Comparison of ENCODE assay signal across 10 mouse cellular contexts in genomic region chr9:30445232-30446085, GRCm38 (mm10). TPM values are rescaled to one million over a fixed set of nuclear protein-coding genes. Genes with fewer than 3 reads are reported as not detected.
A peak's percentile ranks its signal among the peaks of the same experiment; 100 is the strongest.
DNase-seq lines count a peak whose midpoint lies in the region; ATAC-seq and TF ChIP-seq lines count a peak whose summit lies in the region.
"Had no signal": no experiment of that assay in that cellular context is flagged by ENCODE, and none has a peak within 500 bp of the region (broad histone marks: within the 10 kb centered on the region; RNA-seq: fewer than 3 reads in every experiment).

No protein-coding gene starts in this region.

- peak overlapping the region; percentile 62 for H3K27ac ChIP-seq in heart, embryonic 10.5 days
- H3K27ac ChIP-seq in kidney, postnatal 0 days: peak overlapping the region; percentile 31; the same call in 1 of the 2 replicates
- H3K27ac ChIP-seq in neural tube, embryonic 13.5 days (replicated peaks): no peak overlapping the region
- H3K27ac ChIP-seq: liver, embryonic 14.5 days had no signal

- H3K36me3 ChIP-seq in heart, embryonic 10.5 days: peaks cover 73% of the 10 kb centered on the region
- H3K36me3 ChIP-seq in kidney, postnatal 0 days (ENCODE audit: insufficient read depth, low read length): peaks cover 9% of the 10 kb centered on the region; the same call in 1 of the 2 replicates
- H3K36me3 ChIP-seq in neural tube, embryonic 13.5 days: peaks cover 77% of the 10 kb centered on the region

- H3K4me3 ChIP-seq in heart, embryonic 10.5 days: no peak overlapping the region
- no peak overlapping the region for H3K4me3 ChIP-seq in kidney, postnatal 0 days (replicated peaks; ENCODE audit: low read depth, low read length)
- H3K4me3 ChIP-seq in neural tube, embryonic 13.5 days: no peak overlapping the region

- no peaks in the 10 kb centered on the region for H3K9me3 ChIP-seq in heart, embryonic 10.5 days
- no peaks in the 10 kb centered on the region for H3K9me3 ChIP-seq in kidney, postnatal 0 days (replicated peaks; ENCODE audit: low read length)
- no peaks in the 10 kb centered on the region for H3K9me3 ChIP-seq in neural tube, embryonic 13.5 days

- 69% methylated on average over 14 of the region's 14 CpGs for WGBS in heart, embryonic 10.5 days
- 48% methylated on average over 14 of the region's 14 CpGs for WGBS in kidney, postnatal 0 days
- 69% methylated on average over 14 of the region's 14 CpGs for WGBS in neural tube, embryonic 13.5 days

- peak; percentile 79 for ATAC-seq in kidney, postnatal 0 days (replicated peaks; ENCODE audit: low FRiP score, low read depth)
- peak; percentile 76 for ATAC-seq in neural tube, embryonic 13.5 days (ENCODE audit: low read depth)

- no peak overlapping the region for H3K4me2 ChIP-seq in kidney, postnatal 0 days (ENCODE audit: low read length)
- H3K4me2 ChIP-seq in neural tube, embryonic 13.5 days: no peak overlapping the region

- no peak for TF ChIP-seq CTCF in kidney, postnatal 0 days (IDR thresholded peaks at IDR 0.05; ENCODE audit: low read depth)

- no peaks in the 10 kb centered on the region for H3K27me3 ChIP-seq in heart, embryonic 10.5 days (ENCODE audit: insufficient read depth, poor library complexity, severe bottlenecking)
- H3K27me3 ChIP-seq in kidney, postnatal 0 days (ENCODE audit: insufficient read depth, low read length): no peaks in the 10 kb centered on the region
- no peaks in the 10 kb centered on the region for H3K27me3 ChIP-seq in neural tube, embryonic 13.5 days

- H3K4me1 ChIP-seq in heart, embryonic 10.5 days: peaks cover 10% of the 10 kb centered on the region
- no peaks in the 10 kb centered on the region for H3K4me1 ChIP-seq in kidney, postnatal 0 days (replicated peaks; ENCODE audit: insufficient read depth, low read length)
- H3K4me1 ChIP-seq in neural tube, embryonic 13.5 days (replicated peaks): peaks cover 22% of the 10 kb centered on the region

- H3K9ac ChIP-seq in kidney, postnatal 0 days (ENCODE audit: low read depth, low read length): no peak overlapping the region
- H3K9ac ChIP-seq in neural tube, embryonic 13.5 days: no peak overlapping the region
- H3K9ac ChIP-seq: liver, embryonic 14.5 days had no signal

- peak; percentile 42 for DNase-seq in embryo, embryonic 10 days (ENCODE audit: low spot score)
- no peak for DNase-seq in embryo, embryonic 9.5 days (ENCODE audit: extremely low spot score)
- DNase-seq in heart, embryonic 10.5 days (ENCODE audit: low spot score): no peak
- DNase-seq in kidney, postnatal 0 days (ENCODE audit: low spot score): peak; percentile 87
- DNase-seq in left cerebral cortex, adult 8-10 months (ENCODE audit: low spot score in 2 of 2): no peak
- no peak for DNase-seq in right cerebral cortex, postnatal 4 days
- no peak for DNase-seq in layer of hippocampus, postnatal 14 days (ENCODE audit: low spot score in 2 of 2)
- DNase-seq: right cerebral cortex, postnatal 25 days had no signal

RNA-seq across cellular contexts. Expression of gene Snx19, which starts 18.6 kb away (rescaled TPM):
- 18.1 and 20.2 TPM in 2 replicates for polyA plus RNA-seq in heart, embryonic 10.5 days (2016; fragmentation: Nextera tagmentation; extraction: Ambion mirVana)
- polyA plus RNA-seq in kidney, postnatal 0 days (2015; fragmentation: Nextera tagmentation; extraction: Ambion mirVana): 14.1 and 15.2 TPM in 2 replicates
- 21.5 and 23.4 TPM in 2 replicates for polyA plus RNA-seq in neural tube, embryonic 13.5 days (2015; fragmentation: Nextera tagmentation; extraction: Ambion mirVana)
- 10 to 100 TPM; 49.1 to 54.6 (median 50.6) TPM for total RNA-seq in left cerebral cortex, adult 8-10 months (2022)
- 10 to 100 TPM; 42.2 to 42.6 TPM for total RNA-seq in layer of hippocampus, postnatal 14 days (2021)

Comparison
In these comparisons a context has a peak if more than half of its experiments do, and no peak if none do; other contexts are left out.
1. DNase-seq: peak in embryo, embryonic 10 days (single experiment) and kidney, postnatal 0 days (single experiment); none in embryo, embryonic 9.5 days (single experiment), heart, embryonic 10.5 days (single experiment), left cerebral cortex, adult 8-10 months (0 of 2), right cerebral cortex, postnatal 4 days (single experiment) and layer of hippocampus, postnatal 14 days (0 of 2).